Mouse (Mus musculus): ENCODE data around the gene Ang.

- TF ChIP-seq CTCF (conservative IDR thresholded peaks at IDR 0.05; ENCODE audit: insufficient read depth, insufficient read length, low read depth, low read length) (no peak), POLR2A (IDR thresholded peaks at IDR 0.05; ENCODE audit: low read depth, low read length) (no peak)
Observed at GRCm38 (mm10) chr14:51145521-51145920, 54.6 kb downstream of the Ang start.

All from kidney, adult 2 months (tissue).